Mouse (Mus musculus) layer of hippocampus, adult 6 months (tissue): Measurements from ENCODE around the gene Cald1. TPM values are rescaled to one million over a fixed set of nuclear protein-coding genes. Genes with fewer than 3 reads are reported as not detected.

Experiments
- long read RNA-seq, 2 experiments: library from polyadenylated mRNA; unstranded; transcript quantifications; one replicate each; pipeline ENCODE4 v2.0.0; 2019 to 2020
- polyA plus RNA-seq: library from polyadenylated mRNA; unstranded; fragments of <200 nt; fragmentation: Nextera tagmentation; gene quantifications from 2 replicates; pipeline ENCODE4 v1.2.3, GENCODE M21; 2021

Gene Cald1
- 23.1 and 24.1 TPM in 2 replicates for polyA plus RNA-seq
- long read RNA-seq, experiment 1, full-length matches to known transcripts: 1 of 39 reads
- long read RNA-seq, experiment 1, partial matches to known transcripts: 32 of 39 reads
- long read RNA-seq, experiment 1, other reads (novel, unspliced or antisense): 6 of 39 reads
- long read RNA-seq, experiment 2, full-length matches to known transcripts: 20 of 26 reads
- long read RNA-seq, experiment 2, partial matches to known transcripts: 1 of 26 reads
- long read RNA-seq, experiment 2, other reads (novel, unspliced or antisense): 5 of 26 reads

DNA sequence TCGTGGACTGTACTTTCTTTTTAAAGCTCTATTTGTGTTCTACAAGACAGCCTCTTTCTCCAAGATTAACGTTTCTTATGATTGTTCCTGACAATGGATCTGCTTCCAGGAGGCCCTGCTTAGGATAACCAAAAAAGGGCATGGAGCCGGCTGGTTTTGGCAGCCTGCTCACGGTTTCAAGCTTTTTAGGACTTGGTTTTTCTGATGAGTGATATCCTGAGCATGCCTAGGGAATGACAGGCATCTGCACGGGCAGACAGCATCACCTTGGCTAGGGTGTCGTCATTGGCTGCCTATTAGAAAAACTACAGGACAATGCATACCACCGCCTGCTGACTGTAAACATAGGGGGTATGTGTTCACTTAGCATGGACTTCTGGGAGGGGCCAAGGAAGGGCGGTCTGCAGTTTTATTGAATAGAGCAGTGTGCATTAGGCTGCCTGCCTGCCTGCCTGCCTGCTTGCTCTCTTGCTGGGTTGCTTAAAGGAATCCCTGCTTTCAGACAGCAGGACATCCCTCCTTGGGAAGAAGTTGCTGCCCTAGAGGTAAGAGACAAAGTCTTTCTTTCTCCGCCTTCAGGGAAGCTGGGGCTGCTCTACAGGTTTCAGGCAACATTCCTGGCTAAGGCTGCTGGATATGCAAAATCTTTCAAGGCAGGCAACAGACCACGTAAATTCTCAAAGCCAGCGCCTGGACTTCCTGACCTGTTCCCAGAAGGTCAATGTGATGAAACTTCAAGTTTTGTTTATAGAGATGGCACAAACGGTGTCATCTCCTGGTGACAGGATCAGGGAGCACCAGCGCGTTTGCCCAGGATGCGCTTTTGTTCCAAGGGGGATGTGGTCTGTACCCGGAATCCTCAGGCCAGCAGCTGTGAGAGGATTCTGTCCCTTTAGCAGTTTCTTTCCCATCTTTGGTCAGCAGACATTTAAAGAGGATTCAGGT lies at the start of gene Cald1:
Gene Cald1, plus strand, starts transcription at position 380 of the 945 bp plus-strand sequence.

DNA sequence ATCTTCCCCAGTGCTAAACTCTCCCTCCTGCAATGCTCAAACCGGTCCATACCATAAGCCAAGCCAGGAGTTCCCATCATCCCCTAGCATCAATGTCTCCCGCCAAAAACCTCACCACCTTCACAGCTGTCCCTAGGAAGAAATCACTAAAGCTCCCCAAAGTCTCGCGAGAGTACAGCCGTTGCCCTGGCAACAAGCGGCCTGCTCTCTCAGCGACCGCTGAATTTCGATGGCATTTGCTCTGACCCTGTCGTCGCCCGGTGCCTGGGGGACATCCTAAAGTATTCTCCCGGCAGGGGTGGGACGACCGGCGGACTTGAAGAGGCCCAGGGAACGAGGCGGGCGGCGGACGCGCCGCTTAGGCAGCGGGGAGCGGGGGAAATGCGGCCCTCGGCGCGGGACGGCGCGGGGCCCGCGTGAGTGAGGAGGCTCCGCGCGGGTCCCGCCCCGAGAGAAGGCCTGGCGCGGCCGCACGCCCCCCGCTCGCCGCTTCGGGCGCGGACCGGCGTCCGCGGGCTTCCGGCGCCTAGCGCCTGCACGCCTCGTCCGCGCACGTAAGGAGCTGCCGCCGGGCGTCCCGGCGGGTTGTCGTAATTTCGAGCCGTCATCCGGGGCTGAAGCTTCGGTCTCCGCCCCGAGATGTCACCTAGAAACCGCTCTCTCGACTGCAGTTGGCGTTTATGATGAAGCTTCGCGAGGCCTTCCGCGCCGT lies 182.1 kb downstream of the Cald1 start, which contains the start of gene Agbl3:
Gene Agbl3, plus strand, starts transcription at position 202 of the 712 bp plus-strand sequence.

Other genes starting within 250 kb of the Cald1 start
- gene Akr1b8, start 244.4 kb upstream of the Cald1 start, polyA plus RNA-seq: 1.6 and 3.0 TPM in 2 replicates
- 29.8 and 36.2 TPM in 2 replicates for gene Akr1b10, start 214.3 kb upstream of the Cald1 start, polyA plus RNA-seq
- not detected in 2 replicates for gene Akr1b7, start 186.2 kb upstream of the Cald1 start, polyA plus RNA-seq
- gene Bpgm, start 122.3 kb upstream of the Cald1 start, polyA plus RNA-seq: 65.9 and 66.1 TPM in 2 replicates
- 18.3 and 19.6 TPM in 2 replicates for gene Agbl3, start 181.9 kb downstream of the Cald1 start, polyA plus RNA-seq